Mouse (Mus musculus) bone marrow macrophage, adult 2 months (primary cell): ENCODE results near the gene Setx.

Source experiments
- CTCF ChIP-seq: IDR thresholded peaks from 2 replicates; pipeline ENCODE4 v1.5.1; 2012; ENCODE audit warnings: low read depth, mild to moderate bottlenecking, low read length, moderate library complexity
- POLR2A ChIP-seq: IDR thresholded peaks from 2 replicates; pipeline ENCODE4 v1.6.1; 2012; ENCODE audit warnings: mild to moderate bottlenecking, low read depth, low read length, borderline replicate concordance

DNA sequence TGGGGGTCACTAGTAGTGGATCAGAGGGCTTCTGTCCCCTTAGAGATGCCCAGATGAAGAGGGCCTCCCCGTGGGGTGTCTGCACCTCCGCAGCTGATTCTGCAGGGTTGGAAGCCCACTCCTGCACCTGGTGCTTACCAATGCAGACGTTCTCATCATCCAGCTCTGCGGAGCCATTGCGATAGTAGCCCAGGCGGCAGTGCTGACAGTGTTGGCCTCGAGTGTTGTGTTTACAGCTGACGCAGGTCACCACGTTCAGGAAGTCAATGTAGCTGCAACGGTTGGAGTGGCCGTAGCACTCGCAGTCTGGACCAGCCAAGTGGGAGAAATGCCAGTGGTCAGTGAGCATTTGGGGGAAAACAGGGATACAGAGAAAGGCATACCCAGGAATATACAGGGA lies 72.9 kb downstream of the Setx start:
- TF ChIP-seq POLR2A (no peak), CTCF (no peak)
